Mouse (Mus musculus): ENCODE measurements around the gene Fam3a. TPM values are rescaled to one million over a fixed set of nuclear protein-coding genes. Genes with fewer than 3 reads are reported as not detected.

Gene Fam3a
- polyA plus RNA-seq, 1 experiment from 2014 or later, result 34.2 TPM

- no peak for TF ChIP-seq CTCF (IDR thresholded peaks at IDR 0.05; ENCODE audit: low read depth)
- H3K4me1 ChIP-seq (ENCODE audit: insufficient read depth), result no peaks in the 10 kb centered on the region
- H3K4me2 ChIP-seq, result no peak overlapping the region
- WGBS, result 75% methylated on average over 4 of the region's 4 CpGs
- no peak overlapping the region for H3K4me3 ChIP-seq (ENCODE audit: low read depth, low read length)
- no peak overlapping the region for H3K27ac ChIP-seq (ENCODE audit: low read depth)
- H3K27me3 ChIP-seq (ENCODE audit: insufficient read depth, low read length), result no peaks in the 10 kb centered on the region
- no peaks in the 10 kb centered on the region for H3K9me3 ChIP-seq (ENCODE audit: low read depth, low read length)
- ATAC-seq (ENCODE audit: insufficient read depth) (no peak), DNase-seq (peak; percentile 15)
- H3K36me3 ChIP-seq (ENCODE audit: insufficient read depth), result no peaks in the 10 kb centered on the region
- H3K9ac ChIP-seq, result no peak overlapping the region
Observed at GRCm38 (mm10) chrX:74425195-74425594, 32.1 kb upstream of the Fam3a start.

GRCm38 (mm10) chrX:74424443-74424842 is 31.4 kb upstream of the Fam3a start:
- H3K9ac ChIP-seq, result no peak overlapping the region
- no peak overlapping the region for H3K4me3 ChIP-seq (ENCODE audit: low read depth, low read length)
- H3K27me3 ChIP-seq (ENCODE audit: insufficient read depth, low read length), result no peaks in the 10 kb centered on the region
- ATAC-seq (ENCODE audit: insufficient read depth), result no peak
- H3K9me3 ChIP-seq (ENCODE audit: low read depth, low read length), result no peaks in the 10 kb centered on the region
- no peaks in the 10 kb centered on the region for H3K4me1 ChIP-seq (ENCODE audit: insufficient read depth)
- H3K36me3 ChIP-seq (ENCODE audit: insufficient read depth), result no peaks in the 10 kb centered on the region
- TF ChIP-seq CTCF (IDR thresholded peaks at IDR 0.05; ENCODE audit: low read depth), result no peak
- H3K4me2 ChIP-seq, result no peak overlapping the region
- peak; percentile 5 for DNase-seq
- H3K27ac ChIP-seq (ENCODE audit: low read depth), result no peak overlapping the region

GRCm38 (mm10) chrX:74413377-74413776 is 20.3 kb upstream of the Fam3a start:
- DNase-seq (peak; percentile 83), ATAC-seq (ENCODE audit: insufficient read depth) (peak; percentile 81)
- no peak overlapping the region for H3K4me3 ChIP-seq (ENCODE audit: low read depth, low read length)
- H3K27me3 ChIP-seq (ENCODE audit: insufficient read depth, low read length), result no peaks in the 10 kb centered on the region
- H3K9me3 ChIP-seq (ENCODE audit: low read depth, low read length), result no peaks in the 10 kb centered on the region
- 0 out of 2 replicates have a peak, but pooled peaks cover 2% of the 10 kb centered on the region for H3K36me3 ChIP-seq (ENCODE audit: insufficient read depth)
- H3K9ac ChIP-seq, result no peak overlapping the region
- H3K27ac ChIP-seq (ENCODE audit: low read depth), result no peak overlapping the region
- H3K4me2 ChIP-seq, result no peak overlapping the region
- no peaks in the 10 kb centered on the region for H3K4me1 ChIP-seq (ENCODE audit: insufficient read depth)
- TF ChIP-seq CTCF (IDR thresholded peaks at IDR 0.05; ENCODE audit: low read depth), result peak; percentile 93

DNA sequence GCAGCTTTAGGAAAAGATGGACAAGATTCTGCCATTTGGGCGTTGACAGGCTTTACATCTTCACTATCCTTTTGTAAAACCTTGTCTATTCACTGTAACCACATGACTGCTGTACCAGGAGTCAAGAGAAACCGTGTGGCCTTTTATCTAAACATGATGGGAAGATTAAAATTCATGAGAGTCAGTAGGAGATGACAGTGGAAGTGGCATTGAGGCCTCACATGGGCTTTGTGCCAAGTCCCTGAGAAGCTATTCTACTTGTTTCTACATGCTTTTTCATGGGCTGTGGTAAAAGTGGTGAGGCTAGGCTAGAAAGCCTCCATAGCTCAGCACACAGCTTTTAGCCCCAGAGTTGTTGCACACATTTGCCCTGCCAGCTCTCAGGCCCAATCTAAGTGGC is 15.3 kb upstream of the Fam3a start:
- 48% methylated on average over 2 of the region's 2 CpGs for WGBS
- Histone ChIP-seq H3K9me3 (ENCODE audit: low read depth, low read length) (no peaks in the 10 kb centered on the region), H3K27me3 (ENCODE audit: insufficient read depth, low read length) (no peaks in the 10 kb centered on the region), H3K4me1 (ENCODE audit: insufficient read depth) (no peaks in the 10 kb centered on the region), H3K36me3 (ENCODE audit: insufficient read depth) (0 out of 2 replicates have a peak, but pooled peaks cover 2% of the 10 kb centered on the region), H3K9ac (no peak overlapping the region), H3K27ac (ENCODE audit: low read depth) (no peak overlapping the region), H3K4me2 (no peak overlapping the region), H3K4me3 (ENCODE audit: low read depth, low read length) (no peak overlapping the region)
- DNase-seq, result no peak
- TF ChIP-seq CTCF (IDR thresholded peaks at IDR 0.05; ENCODE audit: low read depth), result no peak
- no peak for ATAC-seq (ENCODE audit: insufficient read depth)

DNA sequence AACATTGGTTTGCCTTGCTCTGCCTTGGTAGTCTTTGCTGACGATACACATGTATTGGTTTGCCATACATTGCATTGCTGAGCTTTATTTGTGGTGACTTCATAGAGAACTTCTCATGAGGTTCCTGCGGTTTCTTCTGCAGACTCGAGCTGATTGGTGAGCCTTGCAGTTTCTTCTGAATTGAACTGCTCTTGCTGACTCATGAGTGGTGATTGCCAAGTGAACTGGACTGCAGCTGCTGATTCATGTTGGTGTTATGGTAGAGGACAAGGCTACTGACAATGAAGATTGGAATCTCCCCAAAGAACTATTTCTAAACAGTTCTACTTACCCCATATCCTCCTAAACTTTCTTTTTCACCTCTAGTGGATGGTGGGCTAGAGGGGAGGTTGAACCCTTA is 7.1 kb upstream of the Fam3a start:
- no peaks in the 10 kb centered on the region for H3K9me3 ChIP-seq (ENCODE audit: low read depth, low read length)
- no peak overlapping the region for H3K9ac ChIP-seq
- H3K4me3 ChIP-seq (ENCODE audit: low read depth, low read length), result no peak overlapping the region
- no peaks in the 10 kb centered on the region for H3K36me3 ChIP-seq (ENCODE audit: insufficient read depth)
- TF ChIP-seq CTCF (IDR thresholded peaks at IDR 0.05; ENCODE audit: low read depth), result no peak
- 84% methylated on average over 3 of the region's 3 CpGs for WGBS
- H3K27me3 ChIP-seq (ENCODE audit: insufficient read depth, low read length), result no peaks in the 10 kb centered on the region
- DNase-seq (no peak), ATAC-seq (ENCODE audit: insufficient read depth) (no peak)
- H3K4me2 ChIP-seq, result no peak overlapping the region
- no peaks in the 10 kb centered on the region for H3K4me1 ChIP-seq (ENCODE audit: insufficient read depth)
- no peak overlapping the region for H3K27ac ChIP-seq (ENCODE audit: low read depth)

DNA sequence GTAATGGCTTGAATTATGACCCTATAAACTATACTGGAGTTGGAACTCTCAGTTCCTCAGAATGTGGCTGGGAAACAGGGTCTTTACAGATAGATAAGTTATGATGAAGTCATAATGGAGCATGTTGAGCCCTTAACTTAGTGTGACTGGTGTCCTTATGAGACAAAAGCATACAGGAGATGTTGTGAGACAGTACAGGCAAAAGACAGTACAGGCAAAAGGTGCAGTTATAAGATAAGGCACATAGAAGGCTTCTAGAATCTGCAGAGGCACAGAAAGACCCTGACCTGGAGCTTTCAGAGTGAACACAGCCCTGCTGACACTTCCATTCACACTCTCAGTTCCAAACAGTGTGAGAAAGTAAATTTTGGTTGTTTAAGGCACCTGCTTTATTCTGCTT is 4.9 kb downstream of the Fam3a start:
- H3K36me3 ChIP-seq (ENCODE audit: insufficient read depth), result peaks cover 3% of the 10 kb centered on the region; the same call in 1 of the 2 replicates
- H3K27ac ChIP-seq (ENCODE audit: low read depth), result no peak overlapping the region
- H3K4me3 ChIP-seq (ENCODE audit: low read depth, low read length), result no peak overlapping the region
- no peak overlapping the region for H3K4me2 ChIP-seq
- H3K9ac ChIP-seq, result no peak overlapping the region
- ATAC-seq (ENCODE audit: insufficient read depth) (no peak), DNase-seq (no peak)
- no peaks in the 10 kb centered on the region for H3K27me3 ChIP-seq (ENCODE audit: insufficient read depth, low read length)
- H3K9me3 ChIP-seq (ENCODE audit: low read depth, low read length), result no peaks in the 10 kb centered on the region
- TF ChIP-seq CTCF (IDR thresholded peaks at IDR 0.05; ENCODE audit: low read depth), result no peak
- no peaks in the 10 kb centered on the region for H3K4me1 ChIP-seq (ENCODE audit: insufficient read depth)

DNA sequence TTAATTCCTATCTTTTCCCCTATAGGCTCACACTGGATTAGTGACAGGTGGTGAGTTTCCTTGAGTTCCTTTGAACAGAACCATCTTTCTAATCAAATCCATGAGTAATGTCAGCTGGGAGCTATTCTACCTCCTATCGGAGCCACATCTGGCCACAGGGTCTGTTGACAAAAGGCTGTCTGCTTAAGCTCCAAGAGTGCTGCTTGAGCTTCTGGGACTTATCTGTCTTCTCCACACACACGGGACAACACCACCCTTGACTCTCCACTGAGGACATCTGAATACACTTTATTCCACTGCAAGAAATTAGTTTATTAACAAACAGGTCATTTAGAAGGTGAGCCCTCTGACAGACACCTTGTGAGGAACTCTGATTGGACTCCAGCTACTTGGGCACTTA is 8.6 kb downstream of the Fam3a start:
- DNase-seq (no peak), ATAC-seq (ENCODE audit: insufficient read depth) (no peak)
- H3K27ac ChIP-seq (ENCODE audit: low read depth), result no peak overlapping the region
- no peak for TF ChIP-seq CTCF (IDR thresholded peaks at IDR 0.05; ENCODE audit: low read depth)
- H3K27me3 ChIP-seq (ENCODE audit: insufficient read depth, low read length), result no peaks in the 10 kb centered on the region
- no peaks in the 10 kb centered on the region for H3K9me3 ChIP-seq (ENCODE audit: low read depth, low read length)
- H3K4me1 ChIP-seq (ENCODE audit: insufficient read depth), result no peaks in the 10 kb centered on the region
- H3K36me3 ChIP-seq (ENCODE audit: insufficient read depth), result peaks cover 3% of the 10 kb centered on the region; the same call in 1 of the 2 replicates
- no peak overlapping the region for H3K4me3 ChIP-seq (ENCODE audit: low read depth, low read length)
- no peak overlapping the region for H3K9ac ChIP-seq
- 78% methylated on average over 2 of the region's 2 CpGs for WGBS
- H3K4me2 ChIP-seq, result no peak overlapping the region
